ENCODE assay signal across 25 mouse cellular contexts in the genomic region with DNA sequence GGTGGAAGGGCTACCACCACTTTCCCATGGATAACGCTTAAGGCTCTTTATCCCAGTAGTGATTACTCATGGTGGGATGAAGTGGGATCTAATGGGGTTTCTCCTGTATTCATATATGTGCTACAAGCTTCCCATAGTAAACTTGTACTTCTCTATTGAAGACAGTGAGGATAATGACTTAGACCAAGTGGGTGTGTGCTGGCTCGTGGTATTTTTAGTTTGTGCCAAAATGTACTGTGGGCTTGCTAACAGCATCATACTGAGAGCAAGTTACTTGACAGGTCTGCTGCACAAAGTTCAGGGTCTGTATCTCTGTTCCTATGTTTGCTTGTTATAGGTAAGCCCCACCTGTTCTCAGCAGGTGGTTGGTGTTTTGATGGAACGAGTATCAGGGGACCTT. TPM values are rescaled to one million over a fixed set of nuclear protein-coding genes. Genes with fewer than 3 reads are reported as not detected.
A peak's percentile ranks its signal among the peaks of the same experiment; 100 is the strongest.
DNase-seq lines count a peak whose midpoint lies in the region; ATAC-seq lines count a peak whose summit lies in the region.
"Had no signal": no experiment of that assay in that cellular context is flagged by ENCODE, and none has a peak within 500 bp of the region (broad histone marks: within the 10 kb centered on the region; RNA-seq: fewer than 3 reads in every experiment).

No protein-coding gene starts in this region.

- H3K27me3 ChIP-seq in embryonic facial prominence, embryonic 14.5 days (replicated peaks; ENCODE audit: control insufficient read depth, insufficient read depth, low read length), result no peaks in the 10 kb centered on the region
- H3K27me3 ChIP-seq in embryonic facial prominence, embryonic 10.5 days (replicated peaks; ENCODE audit: low read depth, poor library complexity, severe bottlenecking), result no peaks in the 10 kb centered on the region
- H3K27me3 ChIP-seq in limb, embryonic 15.5 days, result no peaks in the 10 kb centered on the region
- no peaks in the 10 kb centered on the region for H3K27me3 ChIP-seq in limb, embryonic 10.5 days (ENCODE audit: low read depth, poor library complexity, severe bottlenecking)
- H3K27me3 ChIP-seq in hindbrain, embryonic 14.5 days (ENCODE audit: control insufficient read depth, insufficient read depth, low read length), result no peaks in the 10 kb centered on the region
- H3K27me3 ChIP-seq: CH12.LX; embryonic facial prominence, embryonic 13.5 days; forebrain, embryonic 13.5 days; forebrain, embryonic 15.5 days; Patski had no signal

- peak; percentile 45; the same call in 1 of the 2 replicates for ATAC-seq in embryonic facial prominence, embryonic 14.5 days (ENCODE audit: low read depth)
- no peak for ATAC-seq in limb, embryonic 15.5 days (ENCODE audit: insufficient number of reproducible peaks, low FRiP score, low TSS enrichment, low read depth)
- ATAC-seq in hindbrain, embryonic 14.5 days (ENCODE audit: low FRiP score), result no peak
- ATAC-seq: activated CD4-positive, CD25-positive, alpha-beta regulatory T cell, adult 4 months; CD4-positive, CD25-positive, alpha-beta regulatory T cell, adult 4 months; forebrain, embryonic 13.5 days; forebrain, embryonic 15.5 days; Patski had no signal

- H3K36me3 ChIP-seq in embryonic facial prominence, embryonic 14.5 days (ENCODE audit: control insufficient read depth, insufficient read depth, low read length), result no peaks in the 10 kb centered on the region
- H3K36me3 ChIP-seq in embryonic facial prominence, embryonic 10.5 days (replicated peaks), result no peaks in the 10 kb centered on the region
- H3K36me3 ChIP-seq in limb, embryonic 15.5 days, result no peaks in the 10 kb centered on the region
- no peaks in the 10 kb centered on the region for H3K36me3 ChIP-seq in limb, embryonic 10.5 days
- H3K36me3 ChIP-seq in hindbrain, embryonic 14.5 days (replicated peaks; ENCODE audit: control insufficient read depth, insufficient read depth), result no peaks in the 10 kb centered on the region
- H3K36me3 ChIP-seq: embryonic facial prominence, embryonic 13.5 days; forebrain, embryonic 15.5 days; G1E had no signal

- DNase-seq in embryonic facial prominence, embryonic 14.5 days (ENCODE audit: low spot score), result no peak
- no peak for DNase-seq in embryonic facial prominence, embryonic 10.5 days (ENCODE audit: low spot score)
- no peak for DNase-seq in limb, embryonic 10.5 days (ENCODE audit: low spot score)
- peak; percentile 17 for DNase-seq in right cerebral cortex, adult 18-20 months
- no peak for DNase-seq in right cerebral cortex, postnatal 4 days
- DNase-seq in hindbrain, embryonic 14.5 days (ENCODE audit: low spot score), result no peak
- DNase-seq: adrenal gland, adult 8-10 months; adrenal gland, postnatal 14 days; B cell, adult 2 months; cerebellum, adult 11-12 months; cerebellum, adult 2 months; cerebellum, adult 9-10 months; cerebellum, postnatal 10 days; cerebellum, postnatal 25 days; forebrain, postnatal 0 days had no signal

- no peak overlapping the region for H3K4me2 ChIP-seq in embryonic facial prominence, embryonic 14.5 days (ENCODE audit: low read depth, low read length)
- H3K4me2 ChIP-seq in limb, embryonic 15.5 days, result no peak overlapping the region
- H3K4me2 ChIP-seq in hindbrain, embryonic 14.5 days (replicated peaks), result no peak overlapping the region
- H3K4me2 ChIP-seq: embryonic facial prominence, embryonic 13.5 days; forebrain, embryonic 13.5 days; forebrain, embryonic 15.5 days had no signal

- no peaks in the 10 kb centered on the region for H3K9me3 ChIP-seq in embryonic facial prominence, embryonic 14.5 days (ENCODE audit: control insufficient read depth, low read length)
- no peaks in the 10 kb centered on the region for H3K9me3 ChIP-seq in embryonic facial prominence, embryonic 10.5 days
- no peaks in the 10 kb centered on the region for H3K9me3 ChIP-seq in limb, embryonic 15.5 days
- no peaks in the 10 kb centered on the region for H3K9me3 ChIP-seq in limb, embryonic 10.5 days (replicated peaks)
- no peaks in the 10 kb centered on the region for H3K9me3 ChIP-seq in hindbrain, embryonic 14.5 days (ENCODE audit: control insufficient read depth, low read length)
- H3K9me3 ChIP-seq: embryonic facial prominence, embryonic 13.5 days; forebrain, embryonic 13.5 days; forebrain, embryonic 15.5 days; G1E had no signal

- no peak overlapping the region for H3K4me3 ChIP-seq in embryonic facial prominence, embryonic 14.5 days (ENCODE audit: low read depth, low read length)
- no peak overlapping the region for H3K4me3 ChIP-seq in embryonic facial prominence, embryonic 10.5 days
- no peak overlapping the region for H3K4me3 ChIP-seq in limb, embryonic 15.5 days
- no peak overlapping the region for H3K4me3 ChIP-seq in limb, embryonic 10.5 days
- no peak overlapping the region for H3K4me3 ChIP-seq in hindbrain, embryonic 14.5 days (replicated peaks; ENCODE audit: low read length)
- H3K4me3 ChIP-seq: embryonic facial prominence, embryonic 13.5 days; forebrain, embryonic 13.5 days; forebrain, embryonic 15.5 days had no signal

- H3K9ac ChIP-seq in embryonic facial prominence, embryonic 14.5 days (ENCODE audit: low read depth, low read length), result no peak overlapping the region
- H3K9ac ChIP-seq in limb, embryonic 15.5 days, result no peak overlapping the region
- H3K9ac ChIP-seq in hindbrain, embryonic 14.5 days, result no peak overlapping the region
- H3K9ac ChIP-seq: embryonic facial prominence, embryonic 13.5 days; forebrain, embryonic 13.5 days; forebrain, embryonic 15.5 days; forebrain, postnatal 0 days had no signal

- 0 out of 2 replicates have a peak, but pooled peaks cover 5% of the 10 kb centered on the region for H3K4me1 ChIP-seq in embryonic facial prominence, embryonic 14.5 days (ENCODE audit: control insufficient read depth, insufficient read depth, low read length)
- H3K4me1 ChIP-seq in embryonic facial prominence, embryonic 10.5 days, result 0 out of 2 replicates have a peak, but pooled peaks cover 2% of the 10 kb centered on the region
- peaks cover 17% of the 10 kb centered on the region for H3K4me1 ChIP-seq in limb, embryonic 15.5 days
- 0 out of 2 replicates have a peak, but pooled peaks cover 3% of the 10 kb centered on the region for H3K4me1 ChIP-seq in limb, embryonic 10.5 days
- H3K4me1 ChIP-seq in hindbrain, embryonic 14.5 days (replicated peaks; ENCODE audit: control insufficient read depth, insufficient read depth, low read length), result no peaks in the 10 kb centered on the region
- H3K4me1 ChIP-seq: forebrain, embryonic 13.5 days; forebrain, embryonic 15.5 days had no signal

- H3K27ac ChIP-seq in embryonic facial prominence, embryonic 14.5 days (replicated peaks; ENCODE audit: low read depth, low read length), result no peak overlapping the region
- H3K27ac ChIP-seq in embryonic facial prominence, embryonic 10.5 days (replicated peaks), result no peak overlapping the region
- H3K27ac ChIP-seq in limb, embryonic 15.5 days, result 0 out of 2 replicates have a peak overlapping the region, but pooled peaks have one; percentile 1
- no peak overlapping the region for H3K27ac ChIP-seq in limb, embryonic 10.5 days
- H3K27ac ChIP-seq in hindbrain, embryonic 14.5 days, result no peak overlapping the region
- H3K27ac ChIP-seq: embryonic facial prominence, embryonic 13.5 days; forebrain, embryonic 13.5 days; forebrain, embryonic 15.5 days had no signal

- 77% methylated on average over 3 of the region's 3 CpGs for WGBS in embryonic facial prominence, embryonic 14.5 days
- WGBS in embryonic facial prominence, embryonic 10.5 days, result 87% methylated on average over 3 of the region's 3 CpGs
- WGBS in limb, embryonic 15.5 days, result 77% methylated on average over 3 of the region's 3 CpGs
- WGBS in limb, embryonic 10.5 days, result 90% methylated on average over 3 of the region's 3 CpGs
- WGBS in hindbrain, embryonic 14.5 days, result 86% methylated on average over 3 of the region's 3 CpGs

RNA-seq across cellular contexts. Expression of a gene that starts 35.7 kb away (rescaled TPM):
- polyA plus RNA-seq in embryonic facial prominence, embryonic 14.5 days (2014; fragmentation: Nextera tagmentation; extraction: Ambion mirVana), result 0.80 and 1.1 TPM in 2 replicates
- 1.1 TPM in 2 replicates for polyA plus RNA-seq in embryonic facial prominence, embryonic 10.5 days (2016; fragmentation: Nextera tagmentation; extraction: Ambion mirVana)
- polyA plus RNA-seq in limb, embryonic 15.5 days (2015; fragmentation: Nextera tagmentation; extraction: Ambion mirVana), result 0.94 and 1.6 TPM in 2 replicates
- 0.38 and 0.53 TPM in 2 replicates for polyA plus RNA-seq in limb, embryonic 10.5 days (2016; fragmentation: Nextera tagmentation; extraction: Ambion mirVana)
- polyA plus RNA-seq in hindbrain, embryonic 14.5 days (2014; fragmentation: Nextera tagmentation; extraction: Ambion mirVana), result 0.81 and 1.3 TPM in 2 replicates
- polyA plus RNA-seq: cerebellum, adult 2 months; cortical plate, adult 2 months; G1E; Patski had no signal
